Mouse (Mus musculus) CD4-positive helper T cell, adult 2 months (primary cell): Measurements from ENCODE around the gene Lrrc8c.

Source experiments
- DNase-seq: peaks from one replicate; pipeline ENCODE4 v3.0.0-alpha.2; 2012; ENCODE audit warnings: low read depth, missing footprints, low spot score

The Lrrc8c gene

DNA sequence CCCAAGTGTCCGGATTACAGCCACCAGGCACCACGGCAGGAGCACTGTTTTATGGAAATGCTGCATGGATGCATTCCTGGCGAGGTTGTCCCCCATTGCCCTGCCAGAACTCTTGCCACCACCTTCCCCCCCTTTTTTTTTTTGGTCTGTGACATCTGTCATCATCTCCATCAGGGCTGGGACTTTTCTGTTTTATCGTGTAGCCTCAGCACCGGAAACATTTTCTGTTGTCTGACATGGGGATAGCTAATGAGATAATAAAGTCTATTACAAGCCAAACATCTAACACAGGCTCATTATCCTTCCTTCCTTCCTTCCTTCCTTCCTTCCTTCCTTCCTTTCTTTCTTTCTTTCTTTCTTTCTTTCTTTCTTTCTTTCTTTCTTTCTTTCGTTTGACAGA, 119.7 kb downstream of the Lrrc8c start:
- no peak for DNase-seq

- DNase-seq = peak; percentile 23
These were observed 120.2 kb downstream of the Lrrc8c start for GRCm38 (mm10) chr5:105639363-105639762.

- DNase-seq = peak; percentile 88
These were observed 123.3 kb downstream of the Lrrc8c start for GRCm38 (mm10) chr5:105642517-105642916.

GRCm38 (mm10) chr5:105643276-105643675, 124.1 kb downstream of the Lrrc8c start:
- peak; percentile 67 for DNase-seq

DNA sequence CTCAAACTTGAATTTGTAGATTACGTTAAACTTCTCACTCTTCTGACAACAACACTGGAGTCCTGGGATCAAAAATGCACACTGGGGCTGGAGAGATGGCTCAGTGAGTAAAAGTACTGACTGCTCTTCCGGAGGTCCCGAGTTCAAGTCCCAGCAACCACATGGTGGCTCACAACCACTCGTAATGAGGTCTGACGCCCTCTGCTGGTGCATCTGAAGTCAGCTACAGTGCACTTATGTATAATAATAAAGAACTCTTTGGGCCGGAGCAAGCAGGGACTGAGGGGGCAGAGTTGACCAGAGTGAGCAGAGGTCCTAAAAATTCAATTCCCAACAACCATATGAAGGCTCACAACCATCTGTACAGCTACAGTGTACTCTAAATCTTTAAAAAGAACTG, 125.0 kb downstream of the Lrrc8c start:
- DNase-seq = peak; percentile 15

DNA sequence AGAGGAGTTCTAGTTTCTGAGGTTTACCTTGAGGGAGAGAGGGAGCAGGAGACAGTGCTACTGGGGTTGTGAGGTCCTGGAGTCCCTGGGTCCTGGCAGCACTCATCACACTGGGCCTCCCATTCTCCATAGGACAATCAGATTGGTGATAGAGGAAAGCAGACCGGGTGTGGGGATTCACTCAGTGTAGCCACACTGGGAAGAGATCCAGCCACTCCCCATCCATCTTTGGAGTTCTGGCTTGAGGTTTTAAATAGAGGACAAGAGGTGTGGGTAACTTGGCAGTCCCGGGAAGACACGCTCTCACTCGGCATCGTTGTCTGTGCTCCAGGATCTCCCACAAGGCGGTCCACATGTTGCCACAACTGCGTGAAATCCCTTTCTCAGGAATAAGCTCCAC, 127.9 kb downstream of the Lrrc8c start:
- DNase-seq = no peak

GRCm38 (mm10) chr5:105648648-105649287, 129.6 kb downstream of the Lrrc8c start:
- DNase-seq = peak; percentile 88

GRCm38 (mm10) chr5:105649514-105650001, 130.4 kb downstream of the Lrrc8c start:
- peak; percentile 92 for DNase-seq

DNA sequence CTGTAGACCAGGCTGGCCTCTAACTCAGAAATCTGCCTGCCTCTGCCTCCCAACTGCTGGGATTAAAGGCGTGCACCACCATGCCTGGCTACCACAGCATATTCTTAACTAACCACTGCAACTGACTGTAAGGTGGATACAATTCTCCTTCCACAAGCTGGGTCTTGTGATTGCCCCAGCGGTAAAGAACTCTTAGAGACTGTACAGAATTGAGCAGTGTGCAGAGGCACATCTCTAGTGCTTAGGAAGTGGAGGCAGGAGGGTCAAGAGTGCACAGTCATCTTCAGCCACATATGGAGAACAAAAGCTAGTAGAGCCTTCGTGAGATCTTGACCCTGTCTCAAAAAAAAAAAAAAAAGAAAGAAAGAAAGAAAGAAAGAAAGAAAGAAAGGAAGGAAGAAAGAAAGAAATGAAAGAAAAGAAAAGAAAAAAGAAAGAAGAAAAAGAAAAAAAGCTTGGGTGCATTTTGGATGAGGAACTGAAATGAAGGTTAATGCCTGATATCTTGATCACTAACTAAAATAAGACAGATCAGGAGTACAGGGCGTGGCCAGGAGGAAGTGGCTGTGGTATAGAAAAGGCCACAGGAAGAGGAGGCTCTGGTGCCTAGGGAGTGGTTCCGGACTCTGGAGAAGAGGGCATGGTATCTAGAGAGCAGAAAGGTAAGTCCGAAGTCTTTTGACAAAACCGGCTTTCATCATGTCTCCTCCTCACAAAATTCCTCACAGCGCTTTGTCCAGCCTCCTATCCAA, 131.7 kb downstream of the Lrrc8c start:
- DNase-seq = peak; percentile 81

DNA sequence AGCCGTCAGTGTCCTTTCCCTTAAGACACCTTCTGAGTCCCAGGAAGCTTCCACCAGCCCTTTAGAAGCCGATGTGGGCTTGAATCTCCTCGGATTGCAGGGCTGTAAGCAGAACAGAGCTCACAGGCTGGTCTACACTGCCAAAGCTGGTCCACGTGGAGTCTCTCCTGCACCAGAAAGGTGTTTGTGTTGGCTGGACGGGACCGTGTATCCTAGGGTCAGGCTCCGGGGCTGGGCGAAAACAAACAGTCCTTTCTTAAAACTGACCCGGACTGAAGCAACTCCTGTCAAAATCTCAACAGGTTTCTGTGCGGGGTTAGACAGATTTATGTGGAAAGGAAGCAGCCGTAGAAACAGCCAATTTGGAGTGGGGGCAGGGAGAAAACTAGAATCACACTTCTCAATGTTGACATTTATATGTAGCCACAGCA, 132.4 kb downstream of the Lrrc8c start:
- peak; percentile 70 for DNase-seq

DNA sequence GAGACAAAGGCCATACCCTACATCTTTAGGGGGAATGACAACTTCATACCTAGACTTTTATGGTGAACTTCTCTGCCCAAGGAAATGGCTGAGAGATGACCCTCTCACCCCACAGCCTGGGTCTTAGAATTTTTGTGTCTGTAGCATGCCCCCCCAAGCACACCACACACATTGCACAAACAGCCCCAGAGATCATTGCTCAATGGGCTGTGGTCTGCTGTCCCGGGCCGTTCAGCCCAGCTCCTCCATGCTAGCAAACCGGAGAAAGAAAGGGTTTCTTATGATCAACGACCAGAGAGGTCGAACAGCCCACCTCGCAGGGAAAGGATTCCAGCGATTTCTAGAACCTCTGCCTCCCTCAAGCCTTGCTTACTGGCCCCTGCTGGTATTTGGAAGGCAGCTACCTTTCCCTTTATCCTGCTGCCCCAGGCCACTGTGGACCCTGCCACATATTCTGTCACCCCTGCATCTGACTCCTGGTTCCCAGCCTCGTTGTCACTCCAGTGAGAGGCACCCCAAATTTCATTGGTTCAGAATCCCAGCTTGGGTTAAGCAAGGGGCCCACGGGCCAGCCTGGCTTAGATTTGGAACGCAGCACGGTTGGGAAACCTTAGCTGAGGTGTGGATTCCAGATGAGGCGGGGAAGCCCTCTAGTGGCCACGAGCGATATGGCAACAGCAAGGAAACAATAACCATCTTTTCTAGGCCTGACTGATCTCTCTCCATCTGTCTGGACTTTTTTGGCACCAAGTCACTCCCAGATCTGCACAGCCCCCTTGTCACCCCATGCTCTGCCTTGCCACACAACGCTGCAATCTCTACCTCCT, 135.3 kb downstream of the Lrrc8c start:
- peak; percentile 80 for DNase-seq

- DNase-seq = no peak
These were observed 136.0 kb downstream of the Lrrc8c start for GRCm38 (mm10) chr5:105655100-105655734.

DNA sequence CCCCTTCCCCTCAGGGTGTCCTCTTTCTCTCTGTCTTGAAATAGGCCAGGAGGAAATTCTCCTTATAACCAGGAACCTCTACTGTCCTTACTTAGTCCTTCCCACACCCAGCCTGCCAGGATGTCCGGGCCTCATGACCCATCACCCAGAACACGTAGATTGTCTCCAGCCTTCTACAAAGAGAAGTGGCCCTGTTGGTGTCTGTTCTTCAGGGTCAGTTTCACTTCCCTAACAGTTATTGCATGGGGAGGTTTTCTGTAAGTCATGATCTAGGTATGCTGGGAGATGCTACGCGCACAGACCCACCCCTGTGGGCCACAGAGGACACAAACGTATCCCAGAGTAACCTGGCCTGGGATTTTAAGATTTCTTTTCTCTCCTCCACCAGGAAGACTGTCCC, 142.7 kb downstream of the Lrrc8c start:
- DNase-seq = no peak
